Mouse (Mus musculus) brain, adult 10 weeks (tissue): ENCODE results near the gene Olfr411. TPM values are rescaled to one million over a fixed set of nuclear protein-coding genes. Genes with fewer than 3 reads are reported as not detected.

Experiments
- polyA plus RNA-seq: library from polyadenylated mRNA; stranded (reverse); fragments of 350-450 nt; fragmentation: Illumina TruSeq; extraction: RNeasy Lipid Tissue Mini Kit (QIAGEN cat#74804); gene quantifications from one replicate; pipeline ENCODE4 v1.2.3, GENCODE M21; 2015; ENCODE audit warnings: low read depth, low replicate concordance

The Olfr411 gene
- not detected for polyA plus RNA-seq

DNA sequence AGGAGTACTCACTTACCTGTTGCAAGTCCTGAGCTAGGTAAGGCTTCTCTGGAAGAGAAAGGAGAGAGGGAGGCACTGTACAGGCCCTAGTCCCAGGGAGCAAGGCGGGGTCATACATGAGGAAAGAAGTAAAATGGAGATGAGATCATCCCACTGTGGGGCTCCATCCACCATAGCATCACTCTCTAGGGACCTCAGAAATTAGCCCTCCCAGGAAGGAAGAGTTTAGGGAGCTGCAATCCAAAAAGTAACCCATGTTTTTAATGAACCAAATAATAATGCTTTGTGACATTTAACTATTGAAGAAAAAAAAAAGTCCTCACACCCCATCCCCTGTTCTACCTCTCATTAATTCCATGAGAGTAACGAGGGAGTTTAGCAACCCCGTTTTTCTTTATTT lies at the start of gene Olfr411:
Gene Olfr411, minus strand, starts transcription at position 101 of the 400 bp plus-strand sequence.

GRCm38 (mm10) chr11:74361769-74362168 lies 9.3 kb upstream of the Olfr411 start, which contains the start of gene Olfr412:
Gene Olfr412 (plus strand): TSS chr11:74362069.

GRCm38 (mm10) chr11:74337931-74338330 lies 14.5 kb downstream of the Olfr411 start, which contains the start of gene Olfr410:
Gene Olfr410 (minus strand): TSS chr11:74338031.

Other genes with a start within 250 kb of the Olfr411 start
- gene Olfr401, start 238.9 kb downstream of the Olfr411 start, polyA plus RNA-seq: not detected
- gene Olfr402, start 199.1 kb downstream of the Olfr411 start, polyA plus RNA-seq: not detected
- gene Olfr403, start 166.4 kb downstream of the Olfr411 start, polyA plus RNA-seq: not detected
- not detected for gene Olfr43, start 141.3 kb downstream of the Olfr411 start, polyA plus RNA-seq
- gene Olfr406, start 92.8 kb downstream of the Olfr411 start, polyA plus RNA-seq: not detected
- gene Olfr59, start 68.9 kb downstream of the Olfr411 start, polyA plus RNA-seq: not detected
- gene Olfr410, start 14.6 kb downstream of the Olfr411 start, polyA plus RNA-seq: not detected
- gene Olfr412, start 9.4 kb upstream of the Olfr411 start, polyA plus RNA-seq: not detected